Mouse (Mus musculus) cerebellum, adult 9-11 months (tissue): ENCODE results near the gene Apol9b.

ENCODE experiments used
- DNase-seq: peaks from one replicate; pipeline ENCODE4 v3.0.0; 2022

Apol9b gene

GRCm38 (mm10) chr15:77748414-77748813 lies 19.6 kb downstream of the Apol9b start:
- peak; percentile 6 for DNase-seq

DNA sequence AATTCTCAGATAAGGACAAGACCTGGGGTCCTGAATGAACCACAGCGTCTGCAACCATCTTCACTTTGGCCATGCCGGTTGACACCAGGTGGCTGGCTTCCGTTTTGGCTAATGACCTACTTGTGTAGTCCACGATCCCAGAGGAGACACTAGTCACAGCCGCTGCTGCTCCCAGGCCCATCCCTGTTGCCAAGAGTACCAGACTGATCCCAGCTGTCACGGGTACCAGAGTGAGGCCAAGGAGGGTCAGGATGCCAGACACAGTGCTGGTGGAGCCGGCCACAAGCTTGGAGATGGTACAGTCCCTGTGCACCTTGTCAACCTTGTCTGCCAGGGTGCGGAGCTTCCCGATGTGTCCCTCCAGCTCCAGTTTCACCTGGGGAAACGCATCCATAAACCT lies 20.9 kb downstream of the Apol9b start:
- DNase-seq = peak; percentile 83

DNA sequence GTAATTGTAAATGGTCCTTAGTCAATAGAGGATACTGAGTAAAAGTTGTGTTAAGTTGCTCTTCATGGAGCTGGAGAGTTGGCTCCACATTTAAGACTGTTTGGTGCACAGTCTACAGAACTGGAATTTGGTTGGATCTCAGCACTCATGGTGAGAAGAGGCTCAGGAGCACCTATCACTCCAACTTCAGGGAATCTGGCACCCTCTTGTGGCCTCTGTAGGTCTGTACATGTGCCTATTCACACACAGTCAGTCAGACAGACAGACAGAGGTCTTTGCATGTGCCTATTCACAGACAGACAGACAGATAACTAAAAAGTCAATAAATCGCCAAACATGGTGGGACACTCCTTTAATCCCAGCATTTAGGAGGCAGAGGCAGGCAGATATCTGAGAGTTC lies 21.6 kb downstream of the Apol9b start:
- DNase-seq = peak; percentile 54

GRCm38 (mm10) chr15:77752443-77752842 lies 23.6 kb downstream of the Apol9b start:
- DNase-seq = no peak

GRCm38 (mm10) chr15:77755132-77755531 lies 26.3 kb downstream of the Apol9b start:
- peak; percentile 2 for DNase-seq

DNA sequence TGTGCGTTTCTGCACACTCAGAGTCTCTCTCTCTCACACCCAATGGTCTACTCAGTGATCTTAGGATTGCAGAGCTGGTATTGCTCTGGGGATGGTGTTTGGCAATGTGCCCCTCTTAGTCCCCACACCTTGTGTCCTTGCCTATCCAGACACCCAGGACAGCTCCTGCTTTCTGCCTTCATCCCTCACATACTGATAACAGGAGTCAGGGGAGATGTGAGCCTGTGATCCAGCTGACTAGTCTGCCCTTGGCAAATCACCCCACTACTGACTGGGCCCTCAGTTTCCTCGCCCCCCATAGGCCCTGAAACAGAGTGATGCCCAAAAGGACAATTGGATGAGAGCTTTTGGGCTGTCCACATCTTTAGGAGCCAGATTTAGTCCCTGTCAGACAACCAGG lies 27.2 kb downstream of the Apol9b start:
- no peak for DNase-seq

- DNase-seq = peak; percentile 69
These were observed 28.0 kb downstream of the Apol9b start, which contains the start of gene Apol8 for GRCm38 (mm10) chr15:77756848-77757247. Gene Apol8, minus strand, starts transcription at chr15:77757003.

- no peak for DNase-seq
These were observed 28.9 kb downstream of the Apol9b start for GRCm38 (mm10) chr15:77757586-77758226.

DNA sequence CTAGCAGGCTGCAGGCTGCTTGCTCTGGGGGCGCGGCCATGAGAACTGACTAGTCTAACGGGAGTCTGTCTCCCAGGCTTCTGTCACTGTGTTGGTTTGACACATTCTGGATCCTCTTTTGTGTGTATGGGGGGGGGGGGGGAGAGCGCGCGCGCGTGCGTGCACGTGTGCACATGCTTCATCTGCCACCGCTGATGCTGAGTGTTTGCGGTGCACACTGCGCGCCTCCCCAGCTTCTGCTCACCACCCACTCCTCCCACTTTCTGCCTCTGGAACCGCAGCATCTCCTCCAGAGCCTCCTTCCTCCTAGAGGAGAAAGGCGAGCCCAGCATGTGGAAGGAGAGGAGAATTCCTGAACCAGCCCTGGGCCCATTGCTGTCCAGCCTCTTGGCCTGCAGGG lies 31.2 kb downstream of the Apol9b start:
- DNase-seq = no peak

GRCm38 (mm10) chr15:77761083-77761482 lies 32.2 kb downstream of the Apol9b start:
- no peak for DNase-seq

GRCm38 (mm10) chr15:77761561-77762380 lies 32.9 kb downstream of the Apol9b start:
- DNase-seq = peak; percentile 56

- no peak for DNase-seq
These were observed 34.2 kb downstream of the Apol9b start for GRCm38 (mm10) chr15:77763050-77763449.

DNA sequence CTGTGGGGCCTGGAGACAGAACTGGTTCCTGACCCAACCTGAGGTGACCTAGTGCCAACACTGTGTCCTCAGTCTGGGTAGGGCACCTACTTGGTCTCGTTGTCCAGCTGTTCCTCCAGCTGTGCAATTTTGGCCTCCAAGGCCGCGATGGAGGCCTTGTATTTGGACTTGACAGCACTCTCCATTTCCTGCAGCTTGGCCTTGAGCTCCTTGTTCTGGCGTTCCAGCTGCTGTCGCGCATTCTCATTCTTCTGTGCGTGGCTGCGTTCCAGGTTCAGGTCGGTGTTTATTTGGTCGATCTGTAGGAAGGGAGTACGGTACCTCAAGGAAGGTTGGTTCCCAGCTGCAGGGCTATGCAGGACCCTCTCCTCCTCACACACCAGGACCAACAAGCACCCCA lies 34.9 kb downstream of the Apol9b start:
- DNase-seq = no peak

DNA sequence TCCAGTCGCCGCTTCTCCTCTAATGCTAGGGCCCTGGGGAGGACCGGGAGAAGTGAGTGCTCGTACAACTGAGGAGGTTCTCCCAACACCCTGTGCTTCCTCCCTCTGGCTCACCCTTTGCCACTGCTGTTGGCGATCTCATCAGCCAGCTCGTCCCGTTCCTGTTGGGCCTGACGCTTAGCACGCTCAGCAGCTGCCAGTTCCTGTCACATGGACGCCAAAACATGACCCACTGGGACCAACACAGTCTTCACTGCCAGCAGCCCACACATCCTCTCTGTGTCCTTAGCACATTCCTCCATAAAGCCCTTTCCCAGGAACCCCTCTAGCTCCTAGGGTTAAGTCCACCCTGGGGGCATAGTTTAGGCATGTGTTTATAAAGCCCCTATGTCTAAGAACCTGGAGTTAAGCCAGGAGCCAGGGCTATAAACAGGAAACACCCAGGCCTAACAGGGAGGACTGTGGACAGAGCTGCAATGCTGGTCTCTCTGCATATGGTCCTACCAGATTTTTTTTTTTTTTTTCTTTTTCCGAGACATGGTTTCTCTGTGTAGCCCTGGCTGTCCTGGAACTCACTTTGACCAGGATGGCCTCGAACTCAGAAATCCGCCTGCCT lies 35.7 kb downstream of the Apol9b start:
- no peak for DNase-seq

DNA sequence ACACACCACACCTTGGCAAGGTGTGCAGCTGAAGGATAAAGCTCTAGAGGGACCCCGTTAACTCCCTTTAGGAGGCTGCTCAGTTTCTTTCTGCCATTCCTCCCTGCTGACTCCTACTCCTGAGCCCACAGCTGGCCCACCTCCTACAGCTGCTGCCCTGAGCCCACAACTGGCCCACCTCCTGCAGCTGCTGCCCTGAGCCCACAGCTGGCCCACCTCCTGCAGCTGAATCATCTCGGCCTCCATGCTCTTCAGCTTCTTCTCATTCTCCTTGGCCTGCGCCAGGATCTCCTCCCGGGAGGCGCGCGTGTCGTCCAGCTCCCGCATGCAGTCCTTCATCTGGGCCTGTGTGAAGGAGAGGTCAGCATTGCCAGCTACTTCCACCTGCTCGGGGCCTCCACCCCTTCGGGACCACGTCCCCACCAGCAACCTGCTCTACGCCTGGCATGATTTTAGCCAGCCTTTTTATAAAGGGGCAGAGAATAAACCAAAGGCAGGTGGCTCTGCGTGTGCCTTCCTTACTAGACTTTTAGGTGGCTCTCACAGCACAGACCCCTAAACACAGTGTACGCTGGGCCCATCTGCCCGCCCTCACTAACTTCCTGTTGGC lies 36.8 kb downstream of the Apol9b start:
- no peak for DNase-seq

GRCm38 (mm10) chr15:77766981-77767380 lies 38.1 kb downstream of the Apol9b start:
- DNase-seq = no peak

GRCm38 (mm10) chr15:77770341-77770740 lies 41.5 kb downstream of the Apol9b start:
- no peak for DNase-seq

- no peak for DNase-seq
These were observed 42.1 kb downstream of the Apol9b start for GRCm38 (mm10) chr15:77770942-77771341.

- no peak for DNase-seq
These were observed 44.5 kb downstream of the Apol9b start for GRCm38 (mm10) chr15:77773099-77773915.

- DNase-seq = no peak
These were observed 45.5 kb downstream of the Apol9b start for GRCm38 (mm10) chr15:77774303-77774702.

DNA sequence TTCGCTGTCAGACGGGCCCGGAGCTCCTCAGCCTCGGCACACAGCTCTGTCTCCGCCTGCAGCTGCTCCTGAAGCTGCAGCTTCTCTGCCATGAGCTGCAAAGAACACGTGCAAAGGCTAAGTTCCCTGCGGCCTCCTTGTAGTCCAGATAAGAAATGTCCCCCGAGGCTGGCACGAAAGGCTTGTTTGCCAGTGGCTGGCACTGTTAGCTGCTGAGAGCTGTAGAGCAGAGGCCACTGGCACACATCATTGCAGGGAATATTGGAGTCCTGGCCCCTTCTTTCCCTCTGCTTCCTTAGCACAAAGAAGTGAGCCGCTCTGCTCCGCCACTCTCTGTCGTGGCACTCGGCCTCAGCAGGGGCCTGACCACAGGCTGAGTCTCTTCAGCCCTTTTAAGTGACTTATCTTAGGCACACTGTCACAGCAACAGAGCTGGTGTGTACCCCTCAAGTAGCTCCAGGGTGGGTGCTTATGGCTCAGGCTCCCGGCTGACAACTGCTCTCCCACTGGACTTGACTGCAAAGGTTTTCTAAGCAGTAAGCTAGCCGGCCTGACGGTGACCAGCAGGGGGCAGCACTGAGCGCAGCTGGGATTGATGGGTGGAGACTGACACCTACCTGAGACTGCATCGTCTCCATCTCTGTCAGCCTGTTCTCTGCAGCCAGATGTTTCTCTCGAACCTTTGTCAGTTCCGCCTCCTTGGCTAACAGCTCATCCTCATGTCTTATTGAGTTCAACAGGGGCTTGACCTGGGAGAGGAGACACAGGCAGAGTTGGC lies 46.5 kb downstream of the Apol9b start:
- DNase-seq = peak; percentile 75
